8 mouse cellular contexts compared by ENCODE assay signal in genomic region chr11:70654198-70654922, GRCm38 (mm10). TPM values are rescaled to one million over a fixed set of nuclear protein-coding genes. Genes with fewer than 3 reads are reported as not detected.
DNase-seq lines count a peak whose midpoint lies in the region; ATAC-seq and TF ChIP-seq lines count a peak whose summit lies in the region.

TSS of gene Pfn1 (minus strand) at chr11:70654644.

- peak within 1 kb of the TSS; percentile 74 to 99 (median 78) for H3K4me3 ChIP-seq in CH12.LX (replicated peaks in 1 of 3; ENCODE audit: low read depth in 2 of 3, low read length in 2 of 3, poor library complexity in 1 of 3)
- H3K4me3 ChIP-seq in forebrain, embryonic 10.5 days = peak within 1 kb of the TSS; percentile 99
- peak within 1 kb of the TSS; percentile 93 for H3K4me3 ChIP-seq in lung, adult 2 months (replicated peaks; ENCODE audit: extremely low read depth, low read depth, low read length)

- H3K9ac ChIP-seq in CH12.LX (ENCODE audit: insufficient read depth, low read depth) = peak within 1 kb of the TSS; percentile 99

- TF ChIP-seq CTCF in CH12.LX (conservative IDR thresholded peaks at IDR 0.05 in 1 of 2, IDR thresholded peaks at IDR 0.05 in 1 of 2; ENCODE audit: low read depth in 2 of 2, low read length in 2 of 2) = no peak
- TF ChIP-seq CTCF in lung, adult 2 months (IDR thresholded peaks at IDR 0.05; ENCODE audit: insufficient read depth, low read length) = no peak

- peaks cover 32 to 48% of the 10 kb centered on the region in 2 experiments for H3K36me3 ChIP-seq in CH12.LX (replicated peaks in 1 of 2; ENCODE audit: control insufficient read depth in 1 of 2, insufficient read depth in 1 of 2, low read length in 1 of 2)
- peaks cover 41% of the 10 kb centered on the region for H3K36me3 ChIP-seq in forebrain, embryonic 10.5 days (replicated peaks)

- TF ChIP-seq EP300 in CH12.LX (IDR thresholded peaks at IDR 0.05; ENCODE audit: low read length) = no peak

- H3K27me3 ChIP-seq in CH12.LX (replicated peaks) = no peaks in the 10 kb centered on the region
- no peaks in the 10 kb centered on the region for H3K27me3 ChIP-seq in forebrain, embryonic 10.5 days (ENCODE audit: poor library complexity, severe bottlenecking)

- intact Hi-C loops in heart, postnatal 10 days (cut with DNase I) = no loop called here

- peak; percentile 55 for ATAC-seq in neutrophil, adult 5-6 weeks (ENCODE audit: extremely low read depth, insufficient number of reproducible peaks, low FRiP score, poor library complexity, severe bottlenecking)

- peak within 1 kb of the TSS; percentile 96 for H3K27ac ChIP-seq in CH12.LX (ENCODE audit: insufficient read depth, low read depth)
- H3K27ac ChIP-seq in forebrain, embryonic 10.5 days = peak within 1 kb of the TSS; percentile 99

- peaks cover 19 to 57% of the 10 kb centered on the region in 2 experiments for H3K4me1 ChIP-seq in CH12.LX (ENCODE audit: control insufficient read depth in 1 of 2, insufficient read depth in 2 of 2)
- H3K4me1 ChIP-seq in forebrain, embryonic 10.5 days = peaks cover 75% of the 10 kb centered on the region
- peaks cover 24% of the 10 kb centered on the region for H3K4me1 ChIP-seq in lung, adult 2 months (ENCODE audit: control insufficient read depth, insufficient read depth, low read length)

- DNase-seq in CH12.LX (ENCODE audit: extremely low read depth) = peak; percentile 95
- DNase-seq in brain, embryonic 18.5 days (ENCODE audit: low read depth, low spot score) = peak; percentile 72
- DNase-seq in forebrain, embryonic 10.5 days (ENCODE audit: extremely low spot score, low spot score) = peak; percentile 80
- peak; percentile 78 for DNase-seq in heart, postnatal 10 days
- no peak for DNase-seq in large intestine, adult 2 months (ENCODE audit: low read depth, low spot score)
- peak; percentile 70 for DNase-seq in lung, adult 2 months
- peak; percentile 81 for DNase-seq in testis, postnatal 14 days (ENCODE audit: low spot score)

- TF ChIP-seq POLR2A in CH12.LX (IDR thresholded peaks at IDR 0.05; ENCODE audit: low read depth, low read length) = peak; percentile 94
- peak; percentile 89 for TF ChIP-seq POLR2A in lung, adult 2 months (IDR thresholded peaks at IDR 0.05; ENCODE audit: borderline replicate concordance, extremely low read depth, low read depth, low read length)

- in situ Hi-C loops in CH12.LX (cut with MboI; ENCODE audit: low pct_ligation_motif_present, low pct_unique_long_range_greater_than_20kb, low sequenced_read_pairs) = no loop called here

- H3K4me2 ChIP-seq in CH12.LX (ENCODE audit: insufficient read depth, low read depth, poor library complexity, severe bottlenecking) = peak within 1 kb of the TSS; percentile 87

- peaks cover 50% of the 10 kb centered on the region for H3K79me2 ChIP-seq in CH12.LX (replicated peaks; ENCODE audit: control insufficient read depth, extremely low read depth, insufficient read depth, poor library complexity, severe bottlenecking)

- dilution Hi-C loops in CH12.LX (cut with MboI; ENCODE audit: extremely low pct_ligation_motif_present, extremely low pct_unique_long_range_greater_than_20kb, low sequenced_read_pairs) = no loop called here

- under 1% methylated on average over 61 of the region's 61 CpGs for WGBS in forebrain, embryonic 10.5 days
- 1% methylated on average over 57 of the region's 61 CpGs for WGBS in large intestine, adult 2 months
- WGBS in lung, adult 2 months = under 1% methylated on average over 60 of the region's 61 CpGs

- H3K9me3 ChIP-seq in CH12.LX (replicated peaks; ENCODE audit: low read length) = no peaks in the 10 kb centered on the region
- H3K9me3 ChIP-seq in forebrain, embryonic 10.5 days = no peaks in the 10 kb centered on the region

- TF ChIP-seq RAD21 in CH12.LX (IDR thresholded peaks at IDR 0.05; ENCODE audit: low read depth, low read length) = no peak

TF ChIP-seq in CH12.LX, 34 proteins besides CTCF, POLR2A, EP300 and RAD21:
- TF ChIP-seq CHD2 (IDR thresholded peaks at IDR 0.05; ENCODE audit: low read length) = peak; percentile 89
- no peak for TF ChIP-seq USF1 (IDR thresholded peaks at IDR 0.05; ENCODE audit: low read depth, low read length)
- no peak; the same call in 1 of the 2 replicates for TF ChIP-seq MXI1 (IDR thresholded peaks at IDR 0.05; ENCODE audit: low read depth, low read length)
- no peak for TF ChIP-seq ZC3H11A (IDR thresholded peaks at IDR 0.05; ENCODE audit: low read depth, low read length)
- peak; percentile 51; the same call in 1 of the 2 replicates for TF ChIP-seq UBTF (IDR thresholded peaks at IDR 0.05; ENCODE audit: low read depth, low read length)
- TF ChIP-seq TBP (conservative IDR thresholded peaks at IDR 0.05; ENCODE audit: low read depth, low read length) = peak; percentile 74
- peak; percentile 11; the same call in 1 of the 2 replicates for TF ChIP-seq MEF2A (IDR thresholded peaks at IDR 0.05; ENCODE audit: borderline replicate concordance, low read depth, low read length)
- TF ChIP-seq MAZ (IDR thresholded peaks at IDR 0.05; ENCODE audit: low read depth, low read length) = peak; percentile 99
- TF ChIP-seq PAX5 (IDR thresholded peaks at IDR 0.05; ENCODE audit: low read length) = no peak
- no peak for TF ChIP-seq USF2 (conservative IDR thresholded peaks at IDR 0.05; ENCODE audit: low read depth, low read length)
- TF ChIP-seq ELF1 (IDR thresholded peaks at IDR 0.05; ENCODE audit: low read depth, low read length) = peak; percentile 89
- no peak for TF ChIP-seq IRF4 (IDR thresholded peaks at IDR 0.05; ENCODE audit: low read depth, low read length)
- TF ChIP-seq ZMIZ1 (IDR thresholded peaks at IDR 0.05; ENCODE audit: low read depth, low read length) = peak; percentile 63; the same call in 1 of the 2 replicates
- TF ChIP-seq E2F4 (IDR thresholded peaks at IDR 0.05; ENCODE audit: insufficient replicate concordance, low read depth, low read length) = no peak
- TF ChIP-seq ZNF384 (IDR thresholded peaks at IDR 0.05; ENCODE audit: low read depth, low read length) = peak; percentile 75
- TF ChIP-seq TCF12 (IDR thresholded peaks at IDR 0.05; ENCODE audit: low read depth, low read length) = peak; percentile 93
- peak; percentile 94 for TF ChIP-seq NELFE (IDR thresholded peaks at IDR 0.05; ENCODE audit: low read depth, low read length)

RNA-seq across cellular contexts. Expression of gene Pfn1, which starts in this region (rescaled TPM):
- total RNA-seq in CH12.LX (2012; rRNA removed) = 1,045 and 1,143 TPM in 2 replicates
- 799 and 844 TPM in 2 replicates for total RNA-seq in CH12.LX (2014; rRNA removed)
- polyA plus RNA-seq in CH12.LX (2012; ENCODE audit: insufficient read length, low read depth) = 2,575 and 2,624 TPM in 2 replicates
- 1,843 and 1,871 TPM in 2 replicates for polyA plus RNA-seq in forebrain, embryonic 10.5 days (2016; fragmentation: Nextera tagmentation; extraction: Ambion mirVana)
- 100 to 1,000 TPM; 456 to 499 TPM for total RNA-seq in heart, postnatal 10 days (2021)
- 2,199 and 2,395 TPM in 2 replicates for polyA plus RNA-seq in large intestine, adult 2 months (2012; rRNA removed)
- polyA plus RNA-seq in lung, adult 2 months (2012; rRNA removed) = 933 and 1,129 TPM in 2 replicates
- 683 and 728 TPM in 2 replicates for total RNA-seq in neutrophil, adult 5-6 weeks (2017)
